Mouse (Mus musculus) A20 (cell line): ENCODE data around the gene Spin1.

Experiments used
- DNase-seq: peaks from one replicate; pipeline ENCODE4 v3.0.0-alpha.2; 2011; ENCODE audit warnings: low read depth, low spot score

Gene Spin1

DNA sequence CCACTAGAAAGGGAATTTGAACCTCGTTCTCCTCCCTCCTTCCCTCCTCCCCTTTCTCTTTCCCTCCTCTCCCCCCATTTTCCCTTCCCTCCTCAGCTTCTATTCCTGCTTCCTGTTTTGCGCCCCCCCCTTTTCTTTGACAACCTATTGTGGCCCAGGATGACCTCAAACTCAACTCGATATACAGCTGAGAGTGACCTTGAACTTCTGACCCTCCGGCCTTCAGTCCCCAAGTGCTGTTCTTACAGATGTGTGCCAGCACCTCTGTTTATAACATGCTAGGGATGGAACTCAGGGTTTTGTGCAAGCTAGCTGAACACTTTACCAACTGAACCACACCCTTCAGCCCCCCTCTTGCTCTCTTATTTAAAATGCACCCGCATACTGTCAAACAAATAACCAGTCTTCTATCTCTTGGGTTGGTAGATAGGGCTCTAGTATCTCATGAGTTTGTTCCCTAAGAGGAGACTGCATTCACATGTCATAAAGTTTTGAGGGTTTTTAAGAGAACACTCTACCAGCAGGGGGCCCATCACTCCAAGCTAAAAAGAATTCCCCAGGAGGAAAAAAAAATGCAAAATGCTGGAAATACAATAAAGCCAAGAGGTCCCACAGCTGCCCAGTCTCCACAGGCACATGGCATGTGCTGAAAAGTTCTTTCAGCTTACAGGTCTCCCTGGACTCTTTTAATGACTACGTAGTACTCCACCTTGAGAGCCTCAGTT is 90.9 kb downstream of the Spin1 start:
- DNase-seq = peak; percentile 16

GRCm38 (mm10) chr13:51193893-51194292 is 93.2 kb downstream of the Spin1 start:
- no peak for DNase-seq

GRCm38 (mm10) chr13:51197699-51198098 is 97.0 kb downstream of the Spin1 start:
- DNase-seq = no peak

DNA sequence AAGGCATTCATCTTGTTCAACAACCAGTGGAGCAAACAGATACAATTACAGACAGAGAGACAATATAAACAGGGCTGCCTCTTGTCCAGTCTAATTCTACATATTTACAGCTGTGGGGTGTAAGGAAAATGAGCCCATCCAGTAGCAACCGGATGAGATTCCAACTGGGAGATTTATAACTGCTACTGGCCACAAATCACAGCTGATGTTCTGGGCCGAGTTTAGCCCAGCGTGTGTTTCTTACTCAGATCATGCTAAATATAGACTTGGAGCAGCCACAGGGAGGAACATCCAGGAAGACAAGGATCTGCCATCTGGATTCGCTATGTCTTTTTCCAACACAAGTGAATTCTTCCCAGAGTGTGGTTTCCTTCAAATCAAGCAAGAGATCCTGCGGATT is 97.5 kb downstream of the Spin1 start:
- no peak for DNase-seq
